Mouse (Mus musculus) lung, adult 2 months (tissue): ENCODE results near the gene Gm20388.

Experiments
- CTCF ChIP-seq: fragments of 200-500 bp; IDR thresholded peaks from 2 replicates; pipeline ENCODE4 v1.5.1; 2011; ENCODE audit warnings: mild to moderate bottlenecking, low read length, control low read depth; ENCODE audit not compliant: insufficient read depth
- POLR2A ChIP-seq: fragments of 200-500 bp; IDR thresholded peaks from 2 replicates; pipeline ENCODE4 v1.6.1; 2011; ENCODE audit warnings: low read depth, mild to moderate bottlenecking, control low read depth, low read length, borderline replicate concordance; ENCODE audit errors: extremely low read depth

DNA sequence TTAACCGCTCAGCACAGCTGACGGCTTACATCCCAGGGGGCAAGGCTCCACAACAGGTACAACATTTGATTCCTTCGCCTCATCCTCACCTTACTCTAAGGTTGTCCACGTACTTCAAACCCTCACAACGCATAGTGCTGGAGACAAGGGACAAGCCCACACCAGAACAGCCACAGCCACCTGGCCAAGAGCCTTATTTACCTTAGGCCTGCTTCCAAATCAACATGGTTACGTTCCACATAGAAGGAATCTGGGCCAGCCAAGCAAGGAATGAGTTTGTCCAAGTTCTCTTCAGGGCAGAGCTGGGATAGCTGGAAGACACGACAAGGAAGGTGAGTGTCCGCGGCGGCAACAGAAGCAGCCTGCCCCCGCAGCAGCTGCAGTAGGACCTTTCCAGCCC, 1699.3 kb downstream of the Gm20388 start:
- TF ChIP-seq CTCF (no peak), POLR2A (no peak)
